Mouse (Mus musculus) naive thymus-derived CD4-positive, alpha-beta T cell, adult 2 months (primary cell): ENCODE measurements around the gene Pawr.

Experiments
- DNase-seq: peaks from one replicate; pipeline ENCODE4 v3.0.0-alpha.2; 2011; ENCODE audit warnings: low read depth

The Pawr gene

DNA sequence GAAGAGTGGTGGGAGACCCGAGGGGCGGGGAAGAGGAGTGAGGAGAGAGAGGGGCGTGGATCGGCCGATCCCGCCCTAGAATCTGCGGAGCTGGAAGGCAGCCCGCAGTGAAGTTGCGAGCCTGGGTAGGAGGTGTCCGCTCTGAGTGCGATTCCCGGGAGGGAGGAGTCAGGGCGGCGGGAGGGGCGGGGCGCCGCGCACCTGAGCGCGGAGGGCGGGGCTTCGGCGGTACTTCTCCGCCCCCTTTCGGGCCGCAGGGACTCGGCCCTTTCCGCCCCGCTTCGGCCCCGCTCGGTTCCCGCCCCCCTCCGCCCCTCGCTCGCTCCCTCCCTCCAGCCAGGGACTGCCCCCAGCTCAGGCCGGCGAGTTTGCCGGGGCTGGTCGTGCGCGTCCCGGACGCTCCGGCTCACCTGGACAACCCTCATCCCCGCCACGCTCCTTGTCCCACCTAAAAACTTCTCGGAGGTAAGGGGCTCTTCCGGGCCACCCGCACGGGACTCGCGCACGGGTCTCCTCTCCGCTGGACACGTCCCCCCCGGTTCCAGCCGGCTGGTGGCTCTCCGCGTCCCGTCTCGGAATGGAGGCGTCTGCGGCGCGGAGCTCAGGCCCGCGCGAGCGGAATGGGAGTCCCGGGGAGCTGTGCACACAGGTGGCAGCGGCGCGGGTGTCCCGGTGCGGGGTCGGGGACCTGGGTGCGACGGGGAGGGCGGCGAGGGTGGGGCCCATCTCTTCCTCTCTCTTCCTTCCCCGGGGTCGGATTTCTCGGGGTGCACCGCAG lies at the start of gene Pawr:
TSS of gene Pawr (plus strand) at position 338 of the 778 bp plus-strand sequence.
- DNase-seq: peak; percentile 25

DNA sequence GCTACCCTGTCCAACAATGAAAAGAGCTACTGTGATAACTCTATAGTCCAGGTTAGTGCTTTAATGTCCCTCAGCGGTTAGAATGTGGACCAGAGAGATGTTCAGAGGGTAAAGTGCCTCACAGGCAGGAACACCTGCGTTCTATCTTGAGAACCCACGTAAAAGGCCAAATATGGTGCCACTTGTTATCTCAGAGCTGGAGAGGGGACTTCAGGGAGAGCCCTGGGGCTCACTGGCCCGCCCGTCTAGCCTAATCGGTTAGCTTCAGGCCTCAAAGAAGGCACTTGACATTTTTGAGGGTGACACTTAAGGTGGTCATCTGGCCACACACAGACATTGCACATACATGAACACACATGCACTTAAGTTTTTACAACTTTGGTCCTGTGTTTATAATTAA lies 49.6 kb upstream of the Pawr start:
- no peak for DNase-seq

DNA sequence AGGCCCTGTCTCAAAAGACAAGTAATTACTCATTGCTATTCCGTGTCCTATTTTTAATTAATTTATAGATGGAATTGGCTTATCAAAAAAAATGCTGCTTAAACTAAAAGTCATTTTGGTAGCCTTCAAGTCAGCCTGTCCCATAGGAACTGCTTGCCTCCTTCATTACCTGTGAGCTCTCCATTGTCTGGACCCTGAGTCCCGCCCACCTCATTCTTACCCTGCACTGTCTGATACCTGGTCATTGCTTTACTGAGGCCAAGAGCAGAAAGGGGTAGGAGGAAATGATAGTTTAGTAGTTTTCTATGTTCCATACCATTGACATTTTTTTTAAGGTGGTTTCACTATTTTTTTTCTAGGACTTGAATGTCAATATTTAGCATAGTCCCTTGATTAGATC lies 48.5 kb upstream of the Pawr start:
- DNase-seq: no peak

DNA sequence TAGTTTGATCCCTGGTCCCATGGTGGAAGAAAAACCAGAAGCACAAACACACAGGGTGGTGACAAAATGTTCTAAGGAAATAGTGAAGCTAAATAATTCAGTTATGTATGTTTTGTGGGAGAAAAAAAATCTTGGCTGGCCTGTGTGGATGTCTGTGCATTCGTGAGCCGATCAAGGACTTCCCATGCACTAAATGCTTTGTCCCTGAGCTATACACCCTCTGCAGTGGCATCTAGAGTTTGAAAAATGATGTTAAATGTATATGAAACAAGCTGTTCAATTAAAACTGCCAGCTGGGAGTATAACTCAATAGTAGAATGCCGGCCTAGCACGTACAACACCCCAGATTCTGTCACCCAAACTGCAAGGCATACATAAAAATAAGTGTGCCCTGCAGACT lies 48.1 kb upstream of the Pawr start:
- DNase-seq: no peak

DNA sequence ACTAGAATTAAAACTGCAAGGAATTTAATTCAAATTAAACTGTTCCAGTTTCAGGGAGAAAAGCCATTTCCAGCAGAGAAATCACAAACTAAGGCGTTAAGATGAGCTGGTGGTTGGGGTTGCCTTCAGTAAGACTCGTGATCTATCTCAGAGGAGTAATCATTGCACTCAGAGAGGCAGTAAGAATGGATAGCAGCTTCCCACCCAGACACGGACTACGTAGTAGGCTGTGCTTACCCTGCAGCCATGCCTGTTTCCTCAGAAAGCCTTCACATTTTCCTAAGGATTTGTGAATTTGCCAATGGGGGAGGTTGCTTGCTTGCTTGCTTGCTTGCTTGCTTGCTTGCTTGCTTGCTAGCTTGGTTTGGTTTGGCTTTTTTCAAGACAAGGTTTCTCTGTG lies 47.5 kb upstream of the Pawr start:
- DNase-seq: no peak

DNA sequence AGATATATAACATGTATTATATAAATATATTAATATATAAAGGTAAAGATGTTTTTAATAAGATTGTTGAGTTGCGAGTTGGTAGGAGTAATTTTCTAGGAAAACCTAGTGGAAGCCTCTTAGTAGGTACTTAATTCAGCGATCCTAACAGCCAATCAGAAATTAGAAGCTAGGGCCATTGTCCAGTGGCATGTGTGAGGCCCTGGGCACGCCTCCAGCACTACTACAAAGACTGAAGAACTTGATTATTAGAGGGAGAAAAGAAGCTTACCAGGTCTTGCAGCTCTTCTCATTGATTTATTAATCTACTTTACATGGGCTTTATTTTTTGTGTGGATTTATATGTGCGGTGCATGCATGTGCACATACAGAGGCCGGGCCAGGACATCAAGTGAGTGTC lies 46.9 kb upstream of the Pawr start:
- DNase-seq: no peak

DNA sequence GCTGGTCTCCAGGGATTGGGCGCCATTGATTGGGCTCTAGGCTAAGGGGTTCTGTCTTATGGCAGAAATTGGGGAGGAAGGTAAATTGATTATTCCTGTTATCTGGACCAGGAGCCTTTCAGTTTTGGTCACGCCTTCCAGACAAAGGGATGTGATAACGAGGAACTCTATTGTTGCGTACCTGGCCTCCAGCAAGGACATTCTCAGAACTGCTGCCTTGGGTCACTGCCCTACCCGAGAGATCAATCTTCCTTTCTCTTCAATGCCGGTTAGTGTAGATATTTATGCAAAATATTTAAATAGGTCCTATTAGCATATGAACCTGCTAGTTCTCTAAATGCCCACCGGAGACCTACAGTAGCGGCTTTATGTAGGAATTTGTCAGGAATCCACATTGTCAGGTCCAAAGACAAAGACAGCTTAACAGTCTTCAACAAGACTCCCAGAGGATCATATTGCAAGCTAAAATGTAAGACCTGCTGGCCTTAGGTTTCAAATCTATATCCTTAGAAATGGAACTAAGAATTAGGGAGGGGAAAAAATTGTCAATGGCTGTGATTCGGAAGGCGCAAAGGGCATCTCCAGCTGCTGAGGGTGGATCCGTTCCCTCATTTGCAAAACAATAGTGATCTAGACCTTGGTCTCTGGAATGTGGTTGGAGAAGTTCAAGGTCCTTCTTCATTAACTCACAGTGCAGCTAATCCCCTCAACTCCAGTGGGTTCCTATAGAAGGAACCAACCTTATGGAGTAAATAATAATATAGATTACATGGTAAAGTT lies 45.1 kb upstream of the Pawr start:
- DNase-seq: no peak

DNA sequence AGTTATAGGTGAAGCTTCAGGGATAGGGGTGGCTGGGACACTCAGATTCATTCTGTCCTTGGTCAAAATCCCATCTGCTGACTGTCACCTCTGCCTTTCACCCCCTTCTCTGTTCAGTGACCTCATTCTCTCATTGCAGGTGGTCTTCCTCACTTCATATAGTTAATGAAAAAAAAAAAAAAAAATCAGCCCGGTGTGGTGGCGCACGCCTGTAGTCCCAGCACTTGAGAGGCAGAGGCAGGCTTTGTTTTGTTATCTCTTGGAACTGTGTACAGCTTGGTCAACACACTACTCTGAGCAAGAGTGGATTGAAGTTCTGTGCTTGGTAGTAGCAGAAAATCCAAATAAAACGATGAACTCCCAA lies 44.5 kb upstream of the Pawr start:
- no peak for DNase-seq

DNA sequence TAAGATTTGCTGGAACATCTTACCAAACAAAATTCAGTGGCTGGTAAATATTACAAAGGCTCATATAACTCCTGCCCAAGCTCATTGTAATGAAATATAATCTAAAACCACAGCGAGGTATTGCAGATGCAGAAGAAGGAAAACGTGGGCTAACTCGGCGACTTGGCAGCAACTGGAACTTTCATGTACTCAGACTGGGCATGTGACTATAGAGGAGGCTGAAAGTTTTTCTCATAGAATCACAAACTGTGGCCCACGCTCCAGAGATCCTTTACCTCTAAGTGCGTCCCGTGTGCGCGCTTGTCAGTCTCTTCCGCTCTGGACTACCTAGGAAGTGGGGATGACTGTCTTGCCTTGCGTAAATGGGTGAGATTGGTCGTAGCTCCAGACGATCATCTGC lies 41.9 kb upstream of the Pawr start:
- DNase-seq: no peak

DNA sequence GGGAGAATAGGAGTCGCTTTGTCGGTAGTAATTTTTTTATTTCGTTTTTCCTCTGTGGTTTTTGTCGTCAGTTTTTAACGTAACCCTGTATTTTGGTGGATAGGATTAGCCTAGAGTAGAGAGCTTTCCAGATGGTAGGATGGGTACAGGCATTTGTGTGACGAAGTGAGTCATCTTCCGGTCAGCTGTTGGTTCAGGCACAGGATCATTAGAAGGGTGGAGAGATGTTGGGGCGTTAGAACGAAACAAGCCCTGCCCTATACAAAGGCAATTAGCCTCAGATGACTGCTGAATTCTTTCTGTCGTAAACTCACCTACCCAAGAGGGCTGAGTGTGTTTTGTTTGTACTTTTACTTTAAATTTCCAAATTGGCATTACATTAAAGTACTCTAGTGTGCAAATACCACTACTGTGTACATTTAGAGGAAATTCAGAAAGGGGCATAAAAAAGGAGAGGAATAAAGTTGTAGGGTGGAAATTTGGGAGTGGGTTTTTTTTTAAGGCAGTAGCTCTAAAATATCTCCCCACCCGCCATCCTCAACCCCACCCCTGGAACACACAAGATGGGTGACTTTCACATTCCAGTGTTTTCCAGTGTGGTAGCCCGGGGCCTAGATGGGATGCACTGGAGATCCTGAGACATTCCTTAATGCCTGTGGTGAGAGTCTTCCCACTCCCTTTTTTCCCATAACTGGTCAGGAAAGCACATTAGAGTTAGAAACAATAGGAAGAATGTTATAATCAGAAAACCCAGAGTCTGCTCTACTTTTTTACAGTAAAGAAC lies 40.0 kb upstream of the Pawr start:
- no peak for DNase-seq

DNA sequence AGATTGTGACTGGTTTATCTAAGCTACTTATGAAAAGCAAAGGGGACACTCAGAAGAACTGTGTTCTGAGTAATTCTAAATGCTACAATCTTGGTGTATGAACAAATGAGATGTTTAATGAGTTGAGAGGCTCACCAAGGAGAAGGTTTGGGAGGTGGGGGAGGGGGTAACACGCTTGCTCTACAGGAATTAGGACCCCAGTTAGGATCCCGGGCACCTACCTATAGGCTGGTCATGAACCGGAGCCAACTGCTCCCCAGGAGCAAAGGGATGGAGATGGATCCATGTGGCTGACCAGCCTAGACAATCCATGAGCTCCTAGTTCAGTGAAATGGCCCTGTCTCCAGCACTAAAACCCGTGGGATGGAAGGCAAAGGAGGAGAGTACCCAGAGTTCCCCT lies 39.3 kb upstream of the Pawr start:
- no peak for DNase-seq

DNA sequence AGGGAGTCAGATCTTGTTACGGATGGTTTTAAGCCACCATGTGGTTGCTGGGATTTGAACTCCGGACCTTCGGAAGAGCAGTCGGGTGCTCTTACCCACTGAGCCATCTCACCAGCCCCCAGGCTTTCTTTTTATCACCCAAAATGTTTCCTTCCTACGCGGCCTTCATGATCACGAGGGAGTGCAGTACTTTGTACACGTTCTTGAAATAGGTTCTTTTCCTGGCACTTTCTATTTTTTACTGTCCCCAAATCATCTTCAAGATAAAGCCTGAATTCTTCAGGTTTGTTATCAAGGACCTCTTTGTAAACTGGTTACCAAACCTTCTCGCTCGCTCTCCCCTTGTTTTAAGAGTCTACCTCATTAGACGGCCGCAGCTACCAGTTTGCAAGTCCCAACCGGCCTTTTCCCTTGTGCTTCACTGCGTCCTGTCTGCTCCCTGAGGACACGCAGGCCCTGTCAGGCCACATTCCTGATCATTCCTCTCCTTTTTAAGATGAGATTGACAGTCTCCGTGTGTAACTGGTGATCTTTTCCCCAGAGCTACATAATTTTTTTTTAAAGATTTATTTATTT lies 38.2 kb upstream of the Pawr start:
- no peak for DNase-seq

DNA sequence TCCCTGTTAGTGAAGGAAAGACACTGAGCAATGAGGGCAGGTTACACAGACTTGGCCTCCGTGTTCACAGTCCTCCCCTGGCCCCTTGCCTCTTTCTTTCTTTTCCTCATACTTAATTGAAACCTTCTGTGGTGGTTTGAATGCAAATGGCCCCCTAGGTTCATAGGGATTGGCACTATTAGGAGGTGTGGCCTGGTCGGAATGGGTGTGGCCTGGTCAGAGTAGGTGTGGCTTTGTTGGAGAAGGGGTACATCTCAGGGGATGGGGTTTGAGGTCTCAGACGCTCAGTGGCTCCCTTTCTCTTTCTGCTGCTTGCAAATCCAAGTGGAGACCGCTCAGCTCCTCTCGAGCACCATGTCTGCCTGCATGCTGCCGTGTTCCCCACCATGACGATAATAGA lies 37.2 kb upstream of the Pawr start:
- DNase-seq: no peak

DNA sequence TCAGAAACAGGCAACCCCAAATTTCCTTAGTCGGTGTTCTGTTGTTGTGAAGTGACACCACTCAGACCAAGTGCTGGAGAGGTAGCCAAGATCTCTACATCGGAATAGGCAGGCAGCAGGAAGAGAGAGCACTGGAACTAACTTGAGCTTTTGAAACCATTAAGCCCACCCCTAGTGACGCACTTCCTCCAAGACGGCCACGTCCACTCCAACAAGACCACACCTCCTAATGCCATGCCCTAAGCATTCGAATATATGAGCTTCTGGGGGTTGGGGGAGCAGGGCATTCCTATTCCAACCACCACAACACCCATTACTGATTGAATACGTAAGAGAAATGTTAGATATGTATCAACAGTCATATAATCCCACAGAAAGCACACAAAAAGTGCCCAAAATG lies 35.5 kb upstream of the Pawr start:
- DNase-seq: no peak

DNA sequence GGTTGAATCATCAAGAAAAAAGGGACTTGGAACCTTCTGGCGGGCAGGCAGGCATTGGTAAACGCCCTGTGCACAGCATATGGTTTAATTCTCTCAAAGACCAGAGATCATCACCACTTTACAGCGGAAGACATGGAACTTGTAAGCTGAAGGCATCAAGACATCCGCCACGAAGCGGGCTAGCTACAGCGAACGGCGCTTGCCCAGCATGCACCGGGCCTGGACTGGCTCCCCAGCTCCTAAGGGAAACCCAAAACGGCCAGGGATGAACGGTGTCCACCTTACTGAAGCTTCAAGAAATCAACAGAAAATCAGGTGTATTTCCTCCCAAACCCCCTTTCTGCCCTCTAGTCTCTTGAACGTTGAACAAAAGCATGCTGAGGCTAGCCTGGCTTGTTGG lies 33.7 kb upstream of the Pawr start:
- DNase-seq: no peak

DNA sequence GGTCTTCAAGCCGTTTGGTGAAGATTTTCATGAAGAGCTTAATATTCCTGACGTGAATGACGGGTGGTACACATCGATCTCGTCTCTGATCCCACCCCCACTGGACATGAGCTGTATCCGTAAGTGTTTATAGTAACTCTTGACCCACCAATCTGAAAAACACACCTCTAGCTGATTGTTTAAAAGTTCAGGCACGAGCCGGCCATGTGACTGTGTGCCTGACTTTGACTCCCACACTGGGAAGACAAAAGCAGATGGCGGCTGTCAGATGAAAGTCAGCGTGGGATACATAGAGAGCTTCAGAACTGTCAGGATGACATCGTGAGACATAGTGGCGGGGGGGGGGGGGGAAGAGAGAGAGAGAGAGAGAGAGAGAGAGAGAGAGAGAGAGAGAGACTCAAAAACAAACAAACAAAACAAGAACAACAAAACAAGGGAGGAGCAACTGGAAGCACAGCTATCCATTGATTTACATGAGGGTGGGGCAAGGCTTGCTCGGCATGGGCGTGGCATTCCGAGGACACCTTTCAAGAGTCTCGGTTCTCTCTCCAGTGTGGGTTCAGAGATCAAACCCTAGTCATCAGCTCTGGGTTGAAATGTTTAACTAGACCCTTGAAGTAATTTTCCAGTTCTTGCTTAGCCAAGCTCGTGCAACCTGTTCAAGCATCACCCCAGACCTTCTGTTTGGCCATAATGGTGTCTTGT lies 32.9 kb upstream of the Pawr start:
- no peak for DNase-seq

DNA sequence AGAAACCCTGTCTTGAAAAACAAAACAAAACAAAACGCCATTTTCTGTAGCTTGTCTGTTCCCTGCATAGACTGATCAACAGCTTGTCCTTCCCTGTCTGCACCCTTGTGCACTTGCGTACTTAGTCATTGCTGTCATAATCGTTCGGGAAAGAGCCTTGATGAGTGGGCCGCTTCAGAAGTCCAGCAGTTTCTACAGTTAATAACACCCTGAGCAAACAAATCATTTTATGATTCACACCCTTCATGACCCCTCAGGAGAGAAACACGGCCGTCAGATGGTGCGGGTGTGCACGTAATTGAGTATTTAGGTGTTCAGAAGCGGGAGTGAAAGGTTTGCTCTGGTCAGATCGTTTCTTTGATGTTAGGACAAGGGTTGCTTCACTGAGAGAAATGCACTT lies 32.1 kb upstream of the Pawr start:
- no peak for DNase-seq

DNA sequence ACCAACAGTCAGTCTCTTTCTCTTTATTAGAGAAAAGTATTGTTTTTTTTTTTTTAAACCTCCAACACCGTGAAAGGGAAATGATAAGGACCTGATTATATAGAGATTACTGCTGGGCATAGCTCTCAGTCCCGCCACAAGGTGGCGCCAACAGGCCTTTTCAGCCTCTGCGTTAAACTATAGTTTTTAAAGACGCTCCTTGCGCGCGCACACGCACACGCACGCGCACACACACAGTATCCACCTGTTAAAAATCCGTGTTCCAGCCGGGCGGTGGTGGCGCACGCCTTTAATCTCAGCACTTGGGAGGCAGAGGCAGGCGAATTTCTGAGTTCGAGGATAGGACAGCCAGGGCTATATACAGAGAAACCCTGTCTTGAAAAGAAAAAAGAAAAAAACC lies 31.1 kb upstream of the Pawr start:
- peak; percentile 77 for DNase-seq

DNA sequence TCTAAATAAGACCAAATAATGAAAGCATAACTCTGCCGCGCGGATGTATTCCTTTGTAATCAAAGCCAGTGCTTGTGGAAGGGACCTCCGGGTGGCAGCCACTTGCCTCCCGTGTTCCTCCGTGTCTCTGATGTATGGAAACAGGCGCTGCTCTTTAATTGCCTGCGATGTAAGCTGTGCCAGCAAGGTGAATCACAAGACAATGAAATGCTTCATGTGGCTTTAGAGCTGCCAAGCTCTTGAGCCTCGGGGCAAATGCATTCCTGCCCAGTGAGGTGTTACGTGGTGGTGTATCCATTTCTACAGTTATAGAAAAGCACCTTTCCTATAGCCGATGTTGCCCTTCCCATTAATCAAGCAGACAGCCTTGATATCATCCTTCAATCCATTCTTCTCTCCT lies 24.1 kb upstream of the Pawr start:
- DNase-seq: no peak

DNA sequence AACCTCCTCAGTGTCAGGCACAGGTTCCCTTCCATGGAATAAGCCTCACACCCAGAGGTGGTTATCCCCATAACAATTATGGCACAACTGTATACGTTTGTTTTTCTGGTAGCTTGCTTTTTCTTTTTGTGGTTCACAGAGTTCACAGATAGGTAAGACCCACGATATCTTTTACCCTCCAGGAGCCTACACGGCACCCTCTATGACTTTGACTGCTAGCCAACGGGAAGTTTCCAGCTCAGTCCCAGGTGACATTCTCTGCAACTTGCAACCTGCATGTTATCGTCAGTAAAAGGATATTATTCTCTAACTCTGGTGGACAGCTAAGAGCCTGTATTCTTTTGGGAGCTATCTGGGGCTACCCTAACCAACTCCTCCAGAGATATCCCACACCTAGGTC lies 21.7 kb upstream of the Pawr start:
- no peak for DNase-seq

DNA sequence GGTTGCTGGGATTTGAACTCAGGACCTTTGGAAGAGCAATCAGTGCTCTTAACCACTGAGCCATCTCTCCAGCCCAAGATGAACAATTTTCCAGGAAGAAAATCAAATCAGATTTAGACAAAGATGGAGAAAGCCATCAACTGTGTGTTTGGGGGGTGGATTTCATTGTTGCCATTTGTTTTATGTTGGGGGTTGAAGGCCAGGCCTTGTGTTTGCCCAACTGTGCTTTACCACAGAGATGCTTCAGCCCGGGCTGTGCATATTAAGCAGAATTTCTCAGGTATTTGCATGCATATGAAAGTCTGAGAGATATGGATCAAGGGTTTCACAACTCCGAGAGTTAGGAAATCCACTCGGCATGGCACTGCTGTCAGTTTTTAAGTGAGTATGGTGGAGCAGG lies 20.5 kb upstream of the Pawr start:
- DNase-seq: no peak

DNA sequence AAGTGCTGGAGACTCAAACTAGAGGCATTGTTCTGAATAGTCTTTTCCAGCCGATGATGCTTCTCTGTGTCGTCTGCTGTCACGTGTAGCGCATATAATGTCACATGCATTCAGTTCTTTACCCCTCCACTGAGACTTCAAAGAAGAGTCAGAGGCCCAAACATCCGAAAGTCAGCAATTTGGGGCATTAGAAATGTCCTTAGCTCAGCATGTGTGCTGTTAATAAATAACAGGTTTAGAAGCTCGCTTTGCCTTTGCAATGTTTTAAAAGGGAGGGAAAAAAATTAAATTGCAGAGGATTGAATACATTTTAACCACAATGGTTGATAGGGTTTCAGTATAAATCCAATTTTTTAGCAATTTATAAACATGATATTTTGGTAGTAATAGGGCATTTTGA lies 18.1 kb upstream of the Pawr start:
- DNase-seq: no peak
